Mouse (Mus musculus): Measurements from ENCODE around the gene Tmem186. TPM values are rescaled to one million over a fixed set of nuclear protein-coding genes. Genes with fewer than 3 reads are reported as not detected.

Gene Tmem186
- total and polyA plus RNA-seq, 2 experiments, result 6.5 to 8.7 TPM

- TF ChIP-seq CTCF (IDR thresholded peaks at IDR 0.05; ENCODE audit: low read depth, low read length), result no peak
- TF ChIP-seq POLR2A (IDR thresholded peaks at IDR 0.05; ENCODE audit: extremely low read depth, insufficient read depth, low read length), result no peak
- no peaks in the 10 kb centered on the region for H3K27me3 ChIP-seq (ENCODE audit: control insufficient read depth, insufficient read depth, low read length)
- H3K9ac ChIP-seq (ENCODE audit: low read depth, low read length), result no peak overlapping the region
- no peaks in the 10 kb centered on the region for H3K4me1 ChIP-seq (ENCODE audit: control insufficient read depth, insufficient read depth, low read length)
- H3K79me2 ChIP-seq (ENCODE audit: control insufficient read depth, insufficient read depth, low read length), result no peaks in the 10 kb centered on the region
- H3K36me3 ChIP-seq (ENCODE audit: control insufficient read depth, insufficient read depth, low read length), result peaks cover 51% of the 10 kb centered on the region
- no peak for DNase-seq (ENCODE audit: extremely low read depth, low read depth, low spot score)
- no peak overlapping the region for H3K27ac ChIP-seq (replicated peaks; ENCODE audit: insufficient read depth, low read depth, low read length)
- no peak overlapping the region for H3K4me3 ChIP-seq (ENCODE audit: insufficient read depth, low read depth, low read length)
- 97% methylated on average over 1 of the region's 1 CpGs for WGBS
Measured at GRCm38 (mm10) chr16:8584248-8584647, 53.3 kb downstream of the Tmem186 start.

Other genes with a start within 250 kb of the Tmem186 start
- not detected in 2 replicates for gene Tmem114, start 212.6 kb downstream of the Tmem186 start, total RNA-seq (2014; rRNA removed)
- gene Tmem114, start 212.6 kb downstream of the Tmem186 start, polyA plus RNA-seq (2012; rRNA removed), result not detected in 2 replicates
- 14.9 and 17.2 TPM in 2 replicates for gene Mettl22, start 166.9 kb downstream of the Tmem186 start, total RNA-seq (2014; rRNA removed)
- gene Mettl22, start 166.9 kb downstream of the Tmem186 start, polyA plus RNA-seq (2012; rRNA removed), result 23.1 and 29.0 TPM in 2 replicates
- gene Abat, start 124.3 kb downstream of the Tmem186 start, total RNA-seq (2014; rRNA removed), result 150 and 169 TPM in 2 replicates
- gene Abat, start 124.3 kb downstream of the Tmem186 start, polyA plus RNA-seq (2012; rRNA removed), result 168 and 227 TPM in 2 replicates
- gene Pmm2, start within 50 bp of the Tmem186 start, total RNA-seq (2014; rRNA removed), result 27.9 and 30.5 TPM in 2 replicates
- gene Pmm2, start within 50 bp of the Tmem186 start, polyA plus RNA-seq (2012; rRNA removed), result 54.9 and 65.2 TPM in 2 replicates
- 55.6 and 57.5 TPM in 2 replicates for gene Carhsp1, start 34.4 kb upstream of the Tmem186 start, total RNA-seq (2014; rRNA removed)
- gene Carhsp1, start 34.4 kb upstream of the Tmem186 start, polyA plus RNA-seq (2012; rRNA removed), result 125 and 126 TPM in 2 replicates
- not detected in 2 replicates for gene Gm5767, start 43.1 kb upstream of the Tmem186 start, total RNA-seq (2014; rRNA removed)
- gene Gm5767, start 43.1 kb upstream of the Tmem186 start, polyA plus RNA-seq (2012; rRNA removed), result 0.62 and 0.90 TPM in 2 replicates
- 41.5 and 50.0 TPM in 2 replicates for gene Usp7, start 154.6 kb upstream of the Tmem186 start, total RNA-seq (2014; rRNA removed)
- 10.6 and 12.5 TPM in 2 replicates for gene Usp7, start 154.6 kb upstream of the Tmem186 start, polyA plus RNA-seq (2012; rRNA removed)
- gene 1810013L24Rik, start 192.4 kb upstream of the Tmem186 start, total RNA-seq (2014; rRNA removed), result 33.8 and 41.1 TPM in 2 replicates
- 8.9 and 11.1 TPM in 2 replicates for gene 1810013L24Rik, start 192.4 kb upstream of the Tmem186 start, polyA plus RNA-seq (2012; rRNA removed)

Measured in liver, adult 2 months (tissue).